Mouse (Mus musculus): ENCODE data around the gene Paip2b.

DNA sequence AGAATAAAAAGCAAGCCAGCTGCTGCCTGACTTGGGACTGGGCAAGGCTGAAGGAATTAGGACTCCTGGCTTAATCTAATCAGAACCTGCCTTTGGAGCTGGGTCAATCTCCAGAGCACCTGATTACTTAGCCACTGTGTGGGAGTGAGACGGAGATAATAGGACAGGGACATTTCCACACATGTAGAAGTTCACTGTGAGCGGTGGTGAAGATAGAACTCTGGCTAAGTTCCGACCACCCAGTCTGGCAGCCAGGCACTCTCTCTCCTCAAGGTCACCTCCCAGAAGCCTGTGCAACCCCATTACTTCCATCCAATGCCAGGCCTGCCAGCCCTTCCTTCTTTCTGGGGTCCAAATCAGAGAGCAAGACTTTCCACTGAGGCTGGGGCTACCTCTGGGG lies 64.6 kb downstream of the Paip2b start:
- TF ChIP-seq POLR2A (IDR thresholded peaks at IDR 0.05; ENCODE audit: extremely low read depth, insufficient read depth, low read length) (no peak), CTCF (IDR thresholded peaks at IDR 0.05; ENCODE audit: extremely low read depth, insufficient read depth, low read length) (no peak)

Measured in cortical plate, adult 2 months (tissue).